8 mouse cellular contexts compared by ENCODE assay signal in the genomic region with DNA sequence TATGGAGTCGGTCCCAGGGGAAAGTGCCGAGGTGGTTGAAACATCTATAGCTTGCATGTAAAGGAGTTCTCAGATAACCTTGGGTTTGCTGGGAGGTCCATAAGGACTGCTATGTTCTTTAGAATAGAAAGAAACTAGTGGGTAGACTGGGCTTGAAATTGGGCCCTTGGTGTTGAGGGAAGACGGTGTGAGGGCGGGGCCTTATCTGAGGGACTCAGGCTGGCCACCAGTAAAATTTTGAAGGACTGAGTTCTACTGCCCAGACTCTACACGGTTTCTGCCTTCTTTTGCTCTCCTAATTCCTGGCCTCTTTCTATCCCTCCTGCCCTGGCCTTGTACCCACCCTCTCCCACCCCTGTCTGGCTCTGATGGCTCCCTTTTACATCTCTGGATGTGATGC. TPM values are rescaled to one million over a fixed set of nuclear protein-coding genes. Genes with fewer than 3 reads are reported as not detected.
DNase-seq lines count a peak whose midpoint lies in the region; ATAC-seq and TF ChIP-seq lines count a peak whose summit lies in the region.

No protein-coding gene starts in this region.

- H3K27me3 ChIP-seq in erythroblast, embryonic 14.5 days (ENCODE audit: control insufficient read depth), result no peaks in the 10 kb centered on the region
- no peaks in the 10 kb centered on the region for H3K27me3 ChIP-seq in limb, embryonic 12.5 days
- no peaks in the 10 kb centered on the region for H3K27me3 ChIP-seq in neural tube, embryonic 15.5 days (replicated peaks)

- no peak for TF ChIP-seq CTCF in left cerebral cortex, adult 2 months (IDR thresholded peaks at IDR 0.05)

- H3K36me3 ChIP-seq in erythroblast, embryonic 14.5 days (ENCODE audit: control insufficient read depth), result peaks cover 78% of the 10 kb centered on the region
- peaks cover 80% of the 10 kb centered on the region for H3K36me3 ChIP-seq in limb, embryonic 12.5 days
- H3K36me3 ChIP-seq in neural tube, embryonic 15.5 days, result peaks cover 71% of the 10 kb centered on the region

- H3K27ac ChIP-seq in left cerebral cortex, adult 2 months, result peak overlapping the region; percentile 53; the same call in 1 of the 2 replicates
- peak overlapping the region; percentile 78; the same call in 1 of the 2 replicates for H3K27ac ChIP-seq in limb, embryonic 12.5 days
- no peak overlapping the region for H3K27ac ChIP-seq in neural tube, embryonic 15.5 days (replicated peaks)

- no peak for ATAC-seq in limb, embryonic 12.5 days (ENCODE audit: insufficient number of reproducible peaks, insufficient read depth, low FRiP score, low TSS enrichment, low read depth)
- ATAC-seq in neural tube, embryonic 15.5 days (ENCODE audit: low FRiP score), result no peak

- H3K4me2 ChIP-seq in limb, embryonic 12.5 days, result peak overlapping the region; percentile 95
- H3K4me2 ChIP-seq in neural tube, embryonic 15.5 days, result peak overlapping the region; percentile 61

- WGBS in limb, embryonic 12.5 days, result 87% methylated on average over 5 of the region's 5 CpGs
- 74% methylated on average over 5 of the region's 5 CpGs for WGBS in neural tube, embryonic 15.5 days

- peaks cover 32% of the 10 kb centered on the region for H3K4me1 ChIP-seq in erythroblast, embryonic 14.5 days (ENCODE audit: control insufficient read depth)
- H3K4me1 ChIP-seq in limb, embryonic 12.5 days (replicated peaks), result peaks cover 12% of the 10 kb centered on the region
- peaks cover 17% of the 10 kb centered on the region for H3K4me1 ChIP-seq in neural tube, embryonic 15.5 days

- peak overlapping the region; percentile 86 for H3K9ac ChIP-seq in limb, embryonic 12.5 days (replicated peaks)
- peak overlapping the region; percentile 83 for H3K9ac ChIP-seq in neural tube, embryonic 15.5 days (replicated peaks)

- no peaks in the 10 kb centered on the region for H3K9me3 ChIP-seq in erythroblast, embryonic 14.5 days (ENCODE audit: control insufficient read depth, low read length)
- no peaks in the 10 kb centered on the region for H3K9me3 ChIP-seq in limb, embryonic 12.5 days
- H3K9me3 ChIP-seq in neural tube, embryonic 15.5 days (replicated peaks), result no peaks in the 10 kb centered on the region

- intact Hi-C loops in left cerebral cortex, adult 2 months (cut with DNase I), result no loop called here

- no peak for DNase-seq in left cerebral cortex, adult 2 months (ENCODE audit: extremely low spot score in 1 of 2, low spot score in 2 of 2)
- DNase-seq in left cerebral cortex, adult 11 months (ENCODE audit: low spot score), result no peak
- DNase-seq in thymus, postnatal 0 days (ENCODE audit: low spot score), result no peak
- DNase-seq in cerebellum, adult 18-20 months, result no peak
- no peak for DNase-seq in thymus, adult 18-20 months

- H3K4me3 ChIP-seq in left cerebral cortex, adult 2 months, result peak overlapping the region; percentile 100
- peak overlapping the region; percentile 93 for H3K4me3 ChIP-seq in erythroblast, embryonic 14.5 days (replicated peaks)
- peak overlapping the region; percentile 93 for H3K4me3 ChIP-seq in limb, embryonic 12.5 days (replicated peaks)
- peak overlapping the region; percentile 99 for H3K4me3 ChIP-seq in neural tube, embryonic 15.5 days (replicated peaks)

RNA-seq across cellular contexts. Expression of gene Dyrk1b, which starts 1.6 kb away (rescaled TPM):
- total RNA-seq in left cerebral cortex, adult 2 months (2021), result 10 to 100 TPM; 49.8 to 50.2 TPM
- 14.1 and 15.9 TPM in 2 replicates for polyA plus RNA-seq in erythroblast, embryonic 14.5 days (2012)
- polyA plus RNA-seq in limb, embryonic 12.5 days (2016; fragmentation: Nextera tagmentation; extraction: Ambion mirVana), result 17.6 and 20.5 TPM in 2 replicates
- 10.7 and 10.9 TPM in 2 replicates for polyA plus RNA-seq in neural tube, embryonic 15.5 days (2015; fragmentation: Nextera tagmentation; extraction: Ambion mirVana)
- 11.5 and 12.4 TPM in 2 replicates for polyA plus RNA-seq in thymus, postnatal 0 days (2015; fragmentation: Nextera tagmentation; extraction: Ambion mirVana)

RNA-seq across cellular contexts. Expression of gene Fbl, which starts 11.4 kb away (rescaled TPM):
- total RNA-seq in left cerebral cortex, adult 2 months (2021), result 10 to 100 TPM; 50.0 to 52.1 TPM
- 18.4 TPM in 2 replicates for polyA plus RNA-seq in erythroblast, embryonic 14.5 days (2012)
- 159 and 169 TPM in 2 replicates for polyA plus RNA-seq in limb, embryonic 12.5 days (2016; fragmentation: Nextera tagmentation; extraction: Ambion mirVana)
- 70.8 and 88.2 TPM in 2 replicates for polyA plus RNA-seq in neural tube, embryonic 15.5 days (2015; fragmentation: Nextera tagmentation; extraction: Ambion mirVana)
- polyA plus RNA-seq in thymus, postnatal 0 days (2015; fragmentation: Nextera tagmentation; extraction: Ambion mirVana), result 147 and 150 TPM in 2 replicates

RNA-seq across cellular contexts. Expression of gene 9530053A07Rik, which starts 51.6 kb away (rescaled TPM):
- total RNA-seq in left cerebral cortex, adult 2 months (2021), result under 1 TPM in 1 of 2 experiments, not detected in 1; 0.09 TPM
- 0.01 TPM in 1 of 2 replicates, not detected in the other for polyA plus RNA-seq in erythroblast, embryonic 14.5 days (2012)
- polyA plus RNA-seq in limb, embryonic 12.5 days (2016; fragmentation: Nextera tagmentation; extraction: Ambion mirVana), result 0.04 and 0.05 TPM in 2 replicates
- 0.06 and 0.17 TPM in 2 replicates for polyA plus RNA-seq in neural tube, embryonic 15.5 days (2015; fragmentation: Nextera tagmentation; extraction: Ambion mirVana)
- 0.22 and 0.40 TPM in 2 replicates for polyA plus RNA-seq in thymus, postnatal 0 days (2015; fragmentation: Nextera tagmentation; extraction: Ambion mirVana)
